Mouse (Mus musculus): ENCODE results near the gene Rps8.

DNA sequence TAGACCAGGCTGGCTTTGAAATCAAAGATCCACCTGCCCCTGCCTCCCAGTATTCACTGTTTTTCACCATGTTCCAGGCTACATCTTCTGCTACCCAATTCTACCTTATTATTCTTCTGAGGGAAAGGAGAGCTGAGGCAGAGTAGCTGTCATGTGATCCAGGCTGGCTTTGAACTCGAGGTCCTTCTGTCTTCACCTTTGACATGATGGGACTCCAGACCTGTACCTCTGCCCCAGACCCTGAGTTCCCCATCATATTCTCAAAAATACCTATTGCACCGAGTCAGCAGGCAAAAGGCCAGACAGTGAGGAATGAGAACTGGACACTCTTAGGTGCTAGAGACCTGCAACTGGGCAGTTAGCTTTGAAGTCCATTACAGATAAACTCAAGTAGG is 21.4 kb downstream of the Rps8 start:
- TF ChIP-seq CTCF (IDR thresholded peaks at IDR 0.05; ENCODE audit: control insufficient read depth, insufficient read depth, insufficient read length) = no peak
- no peak for TF ChIP-seq USF1 (IDR thresholded peaks at IDR 0.05; ENCODE audit: low read depth)
- TF ChIP-seq MYOG (IDR thresholded peaks at IDR 0.05; ENCODE audit: control insufficient read depth, extremely low read depth, insufficient read length) = no peak
- no peak for TF ChIP-seq MAX (IDR thresholded peaks at IDR 0.05)
- no peak for TF ChIP-seq MYOD1 (IDR thresholded peaks at IDR 0.05; ENCODE audit: control insufficient read depth, insufficient read length, low read depth)

Measured in C2C12 (cell line).